Mouse (Mus musculus): Measurements from ENCODE around the gene Rdh11.

Rdh11 gene

DNA sequence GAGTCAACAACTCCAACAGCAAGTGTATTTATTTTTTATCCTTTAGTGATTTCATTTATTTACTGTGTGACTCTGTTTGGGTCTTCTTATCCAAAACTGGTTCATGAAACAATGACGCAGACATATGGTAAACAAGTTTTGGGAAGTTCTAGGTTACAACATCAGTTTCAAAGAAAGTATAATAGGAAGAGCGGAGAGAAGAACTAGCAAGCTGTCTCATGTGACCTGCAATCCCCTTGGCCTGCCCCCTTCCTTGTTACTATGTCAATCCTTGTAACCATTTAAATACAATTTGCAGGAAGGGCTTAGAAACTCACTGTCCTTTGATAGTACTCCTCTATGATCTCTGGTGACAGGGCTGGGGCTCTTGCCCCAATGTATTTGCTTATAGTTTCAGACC, 51.3 kb downstream of the Rdh11 start:
- no peak for DNase-seq (ENCODE audit: low read depth, low spot score)

DNA sequence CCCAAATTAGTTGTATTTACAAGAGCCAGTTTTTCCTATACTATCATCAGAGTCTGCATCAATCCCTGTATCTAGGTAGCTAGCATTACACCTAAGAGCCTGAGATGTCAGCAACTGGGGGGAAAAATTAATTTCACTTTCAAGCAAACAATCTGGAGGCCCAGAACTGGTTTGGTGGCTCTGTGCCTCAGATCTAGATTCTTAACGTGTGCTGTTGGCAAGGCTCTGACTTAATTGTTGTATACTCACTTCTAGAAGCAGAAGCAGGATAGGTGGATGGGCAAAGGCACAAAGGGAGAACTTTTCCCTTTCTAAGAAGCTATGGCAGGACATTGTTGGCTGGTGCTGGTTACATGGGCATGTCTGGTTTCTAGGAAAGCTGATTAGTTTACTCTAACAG, 52.7 kb downstream of the Rdh11 start:
- DNase-seq (ENCODE audit: low read depth, low spot score): no peak

DNA sequence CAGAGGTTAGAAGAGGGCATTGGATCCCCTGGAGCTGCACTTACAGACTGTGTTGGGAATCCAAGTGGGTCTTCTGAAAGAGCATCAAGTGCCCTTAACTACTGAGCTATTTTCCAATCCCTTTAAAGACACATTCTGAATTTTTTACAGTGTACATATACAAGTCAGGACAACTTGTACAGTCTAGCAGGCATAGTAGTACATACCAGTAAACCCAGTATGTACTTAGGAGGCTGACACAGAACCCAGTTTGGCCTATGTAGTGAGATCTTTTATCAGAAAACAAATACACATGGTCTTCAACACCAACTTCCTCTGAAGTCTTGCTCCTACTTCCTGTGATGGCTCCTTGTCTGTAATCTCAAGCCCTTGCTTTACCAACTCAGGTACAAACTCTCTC, 53.1 kb downstream of the Rdh11 start:
- DNase-seq (ENCODE audit: low read depth, low spot score): no peak

DNA sequence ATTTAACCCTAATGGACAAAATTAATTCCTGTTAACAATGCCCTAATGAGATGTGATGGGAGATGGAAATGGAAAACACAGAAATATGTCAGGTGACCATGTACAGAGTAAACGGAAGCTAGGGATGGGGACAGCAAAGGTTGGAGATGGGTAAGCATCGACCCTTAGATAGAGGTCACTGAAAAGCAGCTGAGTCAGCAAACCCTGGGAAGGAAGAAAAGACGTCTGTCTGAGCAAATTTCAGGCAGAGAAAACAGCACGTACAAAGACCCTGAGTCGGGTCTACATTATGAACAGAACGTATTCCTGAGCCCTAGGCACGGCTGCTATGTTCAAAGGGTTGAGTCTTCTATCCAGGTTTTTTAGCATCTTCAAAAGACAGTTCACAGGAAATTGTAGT, 55.1 kb downstream of the Rdh11 start:
- no peak for DNase-seq (ENCODE audit: low read depth, low spot score)

DNA sequence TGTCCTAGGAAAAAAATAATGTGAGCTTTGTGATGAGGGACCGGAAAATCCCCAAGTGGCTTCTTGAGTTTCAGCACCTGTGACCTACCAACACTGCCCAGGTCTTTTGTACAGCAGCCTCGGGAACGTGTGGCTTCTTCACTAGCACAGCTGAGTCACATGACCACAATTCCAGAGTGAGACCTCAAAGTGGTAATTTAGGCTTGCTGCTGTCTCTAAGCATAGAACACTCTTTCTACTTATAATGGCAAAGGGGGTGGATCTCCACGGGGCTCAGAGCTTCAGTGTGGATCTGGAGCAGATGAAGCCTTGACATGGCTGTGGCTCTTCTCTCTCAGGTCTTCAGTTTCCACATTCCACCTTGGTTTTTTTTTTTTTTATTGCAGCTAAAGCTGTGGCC, 57.0 kb downstream of the Rdh11 start:
- no peak for DNase-seq (ENCODE audit: low read depth, low spot score)

DNA sequence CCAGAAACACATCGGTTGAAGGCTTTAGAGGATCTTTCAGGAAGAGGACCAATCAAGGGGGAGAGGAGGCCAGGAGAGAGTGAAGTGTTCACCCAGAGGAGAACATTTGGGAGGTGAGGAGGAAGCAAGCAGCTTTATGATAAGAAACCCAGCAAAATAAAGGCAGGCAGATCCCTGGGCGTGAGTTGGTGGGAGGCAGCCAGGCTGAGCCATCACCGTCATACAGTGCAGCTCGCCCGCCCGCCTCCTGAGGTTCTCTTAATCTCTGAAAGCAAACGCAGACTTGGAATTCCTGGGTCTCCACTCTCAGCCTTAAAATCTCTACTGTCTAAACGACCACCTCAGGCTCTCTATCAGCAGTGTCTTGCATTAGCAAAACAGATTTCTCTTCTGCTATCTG, 57.4 kb downstream of the Rdh11 start:
- no peak for DNase-seq (ENCODE audit: low read depth, low spot score)

DNA sequence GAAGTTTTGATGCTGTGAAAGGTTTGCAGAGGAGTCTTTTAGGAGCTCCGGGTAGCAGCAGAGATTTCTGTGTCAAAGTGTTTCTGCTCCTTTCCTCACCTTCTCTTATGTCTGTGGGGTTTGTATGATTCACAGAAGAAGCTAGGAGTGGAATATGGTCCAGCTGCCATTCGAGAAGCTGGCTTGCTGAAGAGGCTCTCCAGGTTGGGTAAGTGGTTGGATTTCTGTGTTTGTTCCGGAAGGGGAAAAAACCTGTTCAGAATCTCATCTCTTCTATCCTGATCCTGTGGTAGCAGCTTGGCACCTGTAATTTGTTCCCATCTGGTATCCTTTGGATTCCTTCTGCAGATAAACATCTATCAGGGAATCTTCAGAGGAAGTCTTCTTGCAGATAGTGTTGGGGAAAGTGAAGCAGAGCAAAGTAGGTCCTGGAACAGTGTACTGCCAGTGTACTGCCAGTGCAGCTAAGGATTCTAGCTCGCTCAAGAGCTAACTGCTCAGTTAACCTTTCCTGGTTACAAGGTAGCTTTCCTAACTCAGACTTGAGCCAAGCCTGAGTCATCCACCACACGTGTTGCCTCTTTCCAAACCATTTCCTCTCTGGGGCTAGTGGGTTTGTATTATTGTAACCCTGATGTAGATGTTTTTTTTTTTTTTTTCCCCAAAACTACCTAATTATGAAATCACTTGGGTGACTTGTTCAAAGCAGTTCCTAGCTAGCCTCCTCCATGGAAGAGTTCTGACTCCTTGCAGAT, 60.2 kb downstream of the Rdh11 start:
- no peak for DNase-seq (ENCODE audit: low read depth, low spot score)

DNA sequence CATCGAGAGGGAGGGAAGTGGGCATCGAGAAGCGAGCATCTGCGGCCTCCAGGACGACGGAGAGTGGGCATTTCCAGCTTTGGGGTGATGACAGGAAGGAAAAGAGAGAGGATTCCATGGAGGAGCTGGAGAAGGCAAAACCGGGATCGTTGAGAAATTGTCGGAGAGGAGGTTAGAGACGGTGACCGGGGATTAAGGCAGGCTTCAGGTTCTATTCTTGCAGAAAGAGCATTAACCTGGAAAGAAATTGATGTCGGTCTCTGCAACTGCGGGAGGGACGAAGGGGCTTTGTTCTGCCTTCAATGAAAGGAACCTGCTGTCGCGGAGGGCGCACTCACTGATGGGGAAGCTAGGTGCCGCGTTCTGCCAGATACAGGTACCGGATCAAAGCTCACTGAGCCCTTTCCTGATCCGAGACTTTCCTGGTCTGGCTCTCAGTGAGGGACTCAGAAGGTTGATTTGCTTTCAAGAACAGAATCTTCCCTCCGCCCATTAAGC, 60.9 kb downstream of the Rdh11 start:
- no peak for DNase-seq (ENCODE audit: low read depth, low spot score)

DNA sequence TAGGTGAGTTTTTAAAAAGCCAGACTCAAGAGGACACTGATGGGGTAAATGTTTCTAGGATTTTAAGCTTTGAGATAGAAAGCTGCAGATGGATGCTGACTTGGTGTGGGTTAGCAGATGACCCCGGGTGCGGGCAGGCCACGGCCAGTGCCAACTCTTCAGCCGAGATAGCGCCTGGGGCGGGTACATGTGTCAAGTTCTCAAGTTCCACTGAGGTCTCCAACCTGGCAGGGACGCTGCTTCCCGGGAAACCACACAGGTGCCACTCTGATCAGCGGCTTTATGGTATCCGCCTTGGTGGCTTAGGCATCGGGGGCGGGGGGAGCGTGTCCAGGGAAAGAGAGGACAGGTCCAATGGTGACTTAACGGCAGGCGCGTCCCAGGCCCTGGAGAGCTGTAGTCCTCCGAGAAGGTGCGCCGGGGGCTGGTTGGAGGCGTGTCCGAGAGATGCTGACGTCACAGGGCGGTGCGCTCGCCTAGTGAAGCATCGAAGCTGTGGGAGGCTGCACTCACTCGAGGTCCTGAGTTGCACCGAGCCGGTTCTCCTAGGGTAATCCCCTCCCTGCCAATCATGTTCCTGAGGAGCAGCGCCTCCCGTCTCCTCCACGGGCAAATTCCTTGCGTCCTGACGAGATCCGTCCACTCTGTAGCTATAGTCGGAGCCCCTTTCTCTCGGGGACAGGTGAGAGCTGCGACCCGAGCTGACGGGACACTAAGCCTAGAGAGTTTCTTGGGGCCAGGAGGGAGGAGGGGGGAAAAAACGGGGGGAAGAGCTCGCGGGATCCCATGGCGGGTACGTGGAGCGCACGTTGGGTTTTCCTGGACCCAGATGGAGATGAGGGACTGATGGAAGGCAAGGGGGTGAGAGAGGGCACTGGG, 61.6 kb downstream of the Rdh11 start, which contains the start of gene Arg2:
Arg2 (plus strand) TSS at position 479 of the 879 bp plus-strand sequence.
- peak; percentile 76 for DNase-seq (ENCODE audit: low read depth, low spot score)
